Mouse (Mus musculus) MEL (cell line): ENCODE results near the gene Vash1. TPM values are rescaled to one million over a fixed set of nuclear protein-coding genes. Genes with fewer than 3 reads are reported as not detected.

Experiments
- DNase-seq: peaks from one replicate; pipeline ENCODE4 v3.0.0; 2011; ENCODE audit warnings: low read depth, low spot score
- H3K27ac ChIP-seq: 2 replicates; pipeline ENCODE4 v1.5.1; 2012; ENCODE audit warnings: low read depth, mild to moderate bottlenecking, control low read depth, low read length, moderate library complexity; ENCODE audit not compliant: control insufficient read depth
- H3K27me3 ChIP-seq, 2 experiments: fragments of 150-350 bp in 1 of 2; sonication (generic) in 1 of 2; 2 replicates each; pipeline ENCODE4 v1.6.1; 2012; ENCODE audit warnings: low read length in 2 of 2, mild to moderate bottlenecking in 2 of 2, improper control_type of control experiment in 1 of 2, moderate library complexity in 1 of 2; ENCODE audit not compliant: insufficient read depth in 2 of 2, control insufficient read depth in 1 of 2
- H3K36me3 ChIP-seq, 2 experiments: 2 replicates each; pipeline ENCODE4 v1.6.1; 2012 to 2014; ENCODE audit warnings: low read length in 2 of 2, improper control_type of control experiment in 1 of 2, inconsistent platforms in 1 of 2, mild to moderate bottlenecking in 1 of 2; ENCODE audit not compliant: insufficient read depth in 2 of 2, control insufficient read depth in 1 of 2
- H3K4me1 ChIP-seq, 2 experiments: fragments of 150-350 bp in 1 of 2; sonication (generic) in 1 of 2; 2 replicates each; pipeline ENCODE4 v1.6.1; 2012; ENCODE audit warnings: low read length in 2 of 2, improper control_type of control experiment in 1 of 2, mild to moderate bottlenecking in 1 of 2; ENCODE audit not compliant: insufficient read depth in 2 of 2, control insufficient read depth in 1 of 2
- H3K4me3 ChIP-seq, 2 experiments: fragments of 150-350 bp in 1 of 2; sonication (generic) in 1 of 2; 2 replicates each; pipeline ENCODE4 v1.5.1; 2012; ENCODE audit warnings: low read depth in 2 of 2, low read length in 2 of 2, mild to moderate bottlenecking in 2 of 2, moderate library complexity in 2 of 2, control low read depth in 1 of 2, improper control_type of control experiment in 1 of 2; ENCODE audit not compliant: control insufficient read depth in 1 of 2, insufficient read depth in 1 of 2
- H3K79me2 ChIP-seq: 2 replicates; pipeline ENCODE4 v1.6.1; 2012; ENCODE audit warnings: mild to moderate bottlenecking, low read length, moderate library complexity; ENCODE audit not compliant: control insufficient read depth, poor library complexity, insufficient read depth
- H3K9ac ChIP-seq: 2 replicates; pipeline ENCODE4 v1.6.1; 2012; ENCODE audit warnings: low read depth, mild to moderate bottlenecking, control low read depth, low read length, moderate library complexity; ENCODE audit not compliant: control insufficient read depth, poor library complexity, severe bottlenecking
- H3K9me3 ChIP-seq: fragments of 150-350 bp; sonication (generic); replicated peaks from 2 replicates; pipeline ENCODE4 v1.6.1; 2012; ENCODE audit warnings: mild to moderate bottlenecking, low read length, improper control_type of control experiment, moderate library complexity; ENCODE audit not compliant: insufficient read depth
- CHD2 ChIP-seq: IDR thresholded peaks from 2 replicates; pipeline ENCODE4 v1.6.1; 2011; ENCODE audit warnings: low read length, improper control_type of control experiment
- CTCF ChIP-seq, 3 experiments: IDR thresholded peaks in 2 of 3; conservative IDR thresholded peaks in 1 of 3; 2 replicates each; pipeline ENCODE4 v1.5.1; 2011 to 2012; ENCODE audit warnings: low read length in 3 of 3, low read depth in 2 of 3, mild to moderate bottlenecking in 2 of 3, improper control_type of control experiment in 1 of 3, inconsistent platforms in 1 of 3, mixed read lengths in 1 of 3, moderate library complexity in 1 of 3; ENCODE audit not compliant: control insufficient read depth in 1 of 3, insufficient read depth in 1 of 3, poor library complexity in 1 of 3, severe bottlenecking in 1 of 3
- EP300 ChIP-seq, 2 experiments: IDR thresholded peaks; 2 replicates each; pipeline ENCODE4 v1.6.1; 2011; ENCODE audit warnings: improper control_type of control experiment in 2 of 2, low read length in 2 of 2, low read depth in 1 of 2, mild to moderate bottlenecking in 1 of 2
- GABPA ChIP-seq: IDR thresholded peaks from 2 replicates; pipeline ENCODE4 v1.6.1; 2012; ENCODE audit warnings: low read depth, mild to moderate bottlenecking, inconsistent platforms, low read length, improper control_type of control experiment, moderate library complexity
- HCFC1 ChIP-seq: IDR thresholded peaks from 2 replicates; pipeline ENCODE4 v1.6.1; 2012; ENCODE audit warnings: low read depth, mild to moderate bottlenecking, inconsistent platforms, low read length, improper control_type of control experiment, moderate library complexity
- MAX ChIP-seq: IDR thresholded peaks from 2 replicates; pipeline ENCODE4 v1.6.1; 2011; ENCODE audit warnings: low read length, improper control_type of control experiment
- MAZ ChIP-seq: IDR thresholded peaks from 2 replicates; pipeline ENCODE4 v1.6.1; 2012; ENCODE audit warnings: low read depth, mild to moderate bottlenecking, inconsistent platforms, low read length, improper control_type of control experiment
- MEF2A ChIP-seq: IDR thresholded peaks from 2 replicates; pipeline ENCODE4 v1.6.1; 2014; ENCODE audit warnings: low read depth, mild to moderate bottlenecking, inconsistent platforms, low read length, improper control_type of control experiment; ENCODE audit not compliant: poor library complexity, insufficient replicate concordance, severe bottlenecking; ENCODE audit errors: extremely low read depth
- MYC ChIP-seq: IDR thresholded peaks from 2 replicates; pipeline ENCODE4 v1.6.1; 2011; ENCODE audit warnings: low read depth, mild to moderate bottlenecking, low read length, improper control_type of control experiment, moderate library complexity
- NRF1 ChIP-seq: IDR thresholded peaks from 2 replicates; pipeline ENCODE4 v1.6.1; 2014; ENCODE audit warnings: low read depth, mild to moderate bottlenecking, inconsistent platforms, low read length, improper control_type of control experiment, moderate library complexity; ENCODE audit not compliant: poor library complexity, insufficient read depth, severe bottlenecking
- POLR2A ChIP-seq, 2 experiments: IDR thresholded peaks; 2 replicates each; pipeline ENCODE4 v1.6.1; 2011 to 2012; ENCODE audit warnings: low read length in 2 of 2, mild to moderate bottlenecking in 2 of 2, control low read depth in 1 of 2, improper control_type of control experiment in 1 of 2, low read depth in 1 of 2, moderate library complexity in 1 of 2; ENCODE audit not compliant: control insufficient read depth in 1 of 2, insufficient read depth in 1 of 2, poor library complexity in 1 of 2
- RAD21 ChIP-seq: IDR thresholded peaks from 2 replicates; pipeline ENCODE4 v1.6.1; 2011; ENCODE audit warnings: mild to moderate bottlenecking, low read depth, low read length, improper control_type of control experiment
- SIN3A ChIP-seq: IDR thresholded peaks from 2 replicates; pipeline ENCODE4 v1.6.1; 2012; ENCODE audit warnings: low read length, improper control_type of control experiment, inconsistent platforms
- SMC3 ChIP-seq: IDR thresholded peaks from 2 replicates; pipeline ENCODE4 v1.6.1; 2011; ENCODE audit warnings: low read depth, low read length, improper control_type of control experiment
- ZC3H11A ChIP-seq: IDR thresholded peaks from 2 replicates; pipeline ENCODE4 v1.6.1; 2012; ENCODE audit warnings: low read depth, mild to moderate bottlenecking, inconsistent platforms, low read length, improper control_type of control experiment
- ZKSCAN1 ChIP-seq: IDR thresholded peaks from 2 replicates; pipeline ENCODE4 v1.6.1; 2012; ENCODE audit warnings: low read depth, mild to moderate bottlenecking, inconsistent platforms, low read length, improper control_type of control experiment, moderate library complexity
- ZNF384 ChIP-seq: IDR thresholded peaks from 2 replicates; pipeline ENCODE4 v1.6.1; 2012; ENCODE audit warnings: low read depth, mild to moderate bottlenecking, inconsistent platforms, low read length, improper control_type of control experiment
- polyA plus RNA-seq, 2 experiments: library from polyadenylated mRNA; stranded (reverse) in 1 of 2; unstranded in 1 of 2; fragments of >175 nt in 1 of 2; fragments of >200 nt in 1 of 2; gene quantifications; 2 replicates each; pipeline versions ENCODE4 v1.2.1 to v1.2.4; 2012; ENCODE audit warnings: low replicate concordance in 2 of 2, low read depth in 1 of 2; ENCODE audit not compliant: insufficient read length in 2 of 2, insufficient read depth in 1 of 2, missing spikeins in 1 of 2
- total RNA-seq: library from RNA; depleted of rRNA; stranded (reverse); fragments of 300-350 nt; gene quantifications from 2 replicates; pipeline ENCODE4 v1.2.3, GENCODE M21; 2012

The Vash1 gene
- total and polyA plus RNA-seq, 3 experiments: 0.24 to 0.39 TPM; not detected in 1

- H3K27ac ChIP-seq: no peak overlapping the region
- no peak for TF ChIP-seq MEF2A
- TF ChIP-seq ZNF384: peak; percentile 49; the same call in 1 of the 2 replicates
- peak in 2 of 3 experiments; percentile 24 to 35; a peak in 3 of 6 replicates for TF ChIP-seq CTCF (IDR thresholded peaks at IDR 0.05 in 2 of 3, conservative IDR thresholded peaks at IDR 0.05 in 1 of 3; ENCODE audit: control insufficient read depth in 1 of 3, insufficient read depth in 1 of 3, low read depth in 2 of 3, low read length in 3 of 3, poor library complexity in 1 of 3, severe bottlenecking in 1 of 3)
- peak; percentile 20 for TF ChIP-seq RAD21
- TF ChIP-seq SMC3: peak; percentile 19; the same call in 1 of the 2 replicates
- TF ChIP-seq, all 39 proteins: peak for 4
- H3K4me1 ChIP-seq: no peaks in the 10 kb centered on the region
- H3K4me3 ChIP-seq: no peak overlapping the region
- DNase-seq: peak; percentile 16
- H3K9me3 ChIP-seq: no peaks in the 10 kb centered on the region
- no peaks in the 10 kb centered on the region for H3K79me2 ChIP-seq
- no peaks in the 10 kb centered on the region for H3K36me3 ChIP-seq
- H3K27me3 ChIP-seq: no peaks in the 10 kb centered on the region
- H3K9ac ChIP-seq: no peak overlapping the region
These were observed 35.5 kb downstream of the Vash1 start for GRCm38 (mm10) chr12:86714026-86714425.

- H3K4me1 ChIP-seq: no peaks in the 10 kb centered on the region
- DNase-seq: peak; percentile 61
- H3K79me2 ChIP-seq: no peaks in the 10 kb centered on the region
- H3K27ac ChIP-seq: no peak overlapping the region
- TF ChIP-seq ZKSCAN1: no peak
- no peak for TF ChIP-seq MYC
- peak; percentile 84 to 86 (median 86) for TF ChIP-seq CTCF (IDR thresholded peaks at IDR 0.05 in 2 of 3, conservative IDR thresholded peaks at IDR 0.05 in 1 of 3; ENCODE audit: control insufficient read depth in 1 of 3, insufficient read depth in 1 of 3, low read depth in 2 of 3, low read length in 3 of 3, poor library complexity in 1 of 3, severe bottlenecking in 1 of 3)
- peak; percentile 69 for TF ChIP-seq ZC3H11A
- TF ChIP-seq RAD21: peak; percentile 78
- TF ChIP-seq MAZ: 0 out of 2 replicates have a peak, but pooled peaks have one; percentile 43
- TF ChIP-seq SIN3A: no peak
- peak; percentile 82 for TF ChIP-seq SMC3
- TF ChIP-seq, all 39 proteins: peak for 5
- H3K4me3 ChIP-seq: no peak overlapping the region
- H3K36me3 ChIP-seq: no peaks in the 10 kb centered on the region
- no peaks in the 10 kb centered on the region for H3K27me3 ChIP-seq
- no peaks in the 10 kb centered on the region for H3K9me3 ChIP-seq
- H3K9ac ChIP-seq: no peak overlapping the region
These were observed 36.9 kb downstream of the Vash1 start for GRCm38 (mm10) chr12:86715401-86715800.

- H3K9me3 ChIP-seq: no peaks in the 10 kb centered on the region
- no peaks in the 10 kb centered on the region for H3K79me2 ChIP-seq
- H3K4me3 ChIP-seq: no peak overlapping the region
- no peak for DNase-seq
- no peaks in the 10 kb centered on the region for H3K4me1 ChIP-seq
- no peaks in the 10 kb centered on the region for H3K27me3 ChIP-seq
- no peak overlapping the region for H3K27ac ChIP-seq
- TF ChIP-seq POLR2A (IDR thresholded peaks at IDR 0.05; ENCODE audit: control insufficient read depth in 1 of 2, insufficient read depth in 1 of 2, low read depth in 1 of 2, low read length in 2 of 2, poor library complexity in 1 of 2) (no peak), EP300 (IDR thresholded peaks at IDR 0.05; ENCODE audit: low read depth in 1 of 2, low read length in 2 of 2) (no peak), GABPA (no peak), NRF1 (no peak), CHD2 (no peak), MAX (no peak), HCFC1 (no peak)
- no peak overlapping the region for H3K9ac ChIP-seq
- H3K36me3 ChIP-seq: no peaks in the 10 kb centered on the region
These were observed 38.5 kb downstream of the Vash1 start for GRCm38 (mm10) chr12:86716962-86717361.
